Mouse (Mus musculus): ENCODE data around the gene Zc3h12d.

Gene Zc3h12d

GRCm38 (mm10) chr10:7838874-7839421 lies 6.7 kb downstream of the Zc3h12d start:
- in situ Hi-C loops (cut with MseI, MboI), result no loop called here

- in situ Hi-C loops (cut with MseI, MboI), result no loop called here
Measured at GRCm38 (mm10) chr10:7839551-7840352, 7.5 kb downstream of the Zc3h12d start.

GRCm38 (mm10) chr10:7840353-7840733 lies 8.1 kb downstream of the Zc3h12d start:
- in situ Hi-C loops (cut with MseI, MboI), result no loop called here

- in situ Hi-C loops (cut with MseI, MboI), result no loop called here
Measured at GRCm38 (mm10) chr10:7840785-7841184, 8.5 kb downstream of the Zc3h12d start.

GRCm38 (mm10) chr10:7841571-7842080 lies 9.4 kb downstream of the Zc3h12d start:
- in situ Hi-C loops (cut with MseI, MboI), result no loop called here

GRCm38 (mm10) chr10:7843181-7843580 lies 10.9 kb downstream of the Zc3h12d start:
- in situ Hi-C loops (cut with MseI, MboI), result no loop called here

GRCm38 (mm10) chr10:7844161-7844560 lies 11.9 kb downstream of the Zc3h12d start:
- in situ Hi-C loops (cut with MseI, MboI), result no loop called here

GRCm38 (mm10) chr10:7845136-7845535 lies 12.9 kb downstream of the Zc3h12d start:
- in situ Hi-C loops (cut with MseI, MboI), result no loop called here

- in situ Hi-C loops (cut with MseI, MboI), result no loop called here
Measured at GRCm38 (mm10) chr10:7845991-7846390, 13.7 kb downstream of the Zc3h12d start.

GRCm38 (mm10) chr10:7847166-7847605 lies 14.9 kb downstream of the Zc3h12d start:
- in situ Hi-C loops (cut with MseI, MboI), result no loop called here

- in situ Hi-C loops (cut with MseI, MboI), result loop anchor here in 1 of 2 experiments (25.0 kb wide), 1 partner anchor 835 kb away; no protein-coding TSS in a partner anchor
Measured at GRCm38 (mm10) chr10:7851891-7852290, 19.6 kb downstream of the Zc3h12d start.

GRCm38 (mm10) chr10:7860494-7860893 lies 28.2 kb downstream of the Zc3h12d start:
- in situ Hi-C loops (cut with MseI, MboI), result loop anchor here in 1 of 2 experiments (25.0 kb wide), 1 partner anchor 827 kb away; no protein-coding TSS in a partner anchor

- in situ Hi-C loops (cut with MseI, MboI), result loop anchor here in 1 of 2 experiments (25.0 kb wide), 1 partner anchor 826 kb away; no protein-coding TSS in a partner anchor
Measured at GRCm38 (mm10) chr10:7861259-7861936, 29.1 kb downstream of the Zc3h12d start.

GRCm38 (mm10) chr10:7861937-7862657 lies 29.8 kb downstream of the Zc3h12d start:
- in situ Hi-C loops (cut with MseI, MboI), result loop anchor here in 1 of 2 experiments (25.0 kb wide), 1 partner anchor 825 kb away; no protein-coding TSS in a partner anchor

GRCm38 (mm10) chr10:7863411-7863810 lies 31.1 kb downstream of the Zc3h12d start:
- in situ Hi-C loops (cut with MseI, MboI), result loop anchor here in 1 of 2 experiments (25.0 kb wide), 1 partner anchor 824 kb away; no protein-coding TSS in a partner anchor

GRCm38 (mm10) chr10:7864184-7864583 lies 31.9 kb downstream of the Zc3h12d start:
- in situ Hi-C loops (cut with MseI, MboI), result loop anchor here in 1 of 2 experiments (25.0 kb wide), 1 partner anchor 823 kb away; no protein-coding TSS in a partner anchor

- in situ Hi-C loops (cut with MseI, MboI), result loop anchor here in 1 of 2 experiments (25.0 kb wide), 1 partner anchor 822 kb away; no protein-coding TSS in a partner anchor
Measured at GRCm38 (mm10) chr10:7864806-7865205, 32.5 kb downstream of the Zc3h12d start.

GRCm38 (mm10) chr10:7866762-7867665 lies 34.7 kb downstream of the Zc3h12d start:
- in situ Hi-C loops (cut with MseI, MboI), result loop anchor here in 1 of 2 experiments (25.0 kb wide), 1 partner anchor 820 kb away; no protein-coding TSS in a partner anchor

- in situ Hi-C loops (cut with MseI, MboI), result loop anchor here in 1 of 2 experiments (25.0 kb wide), 1 partner anchor 820 kb away; no protein-coding TSS in a partner anchor
Measured at GRCm38 (mm10) chr10:7867666-7868030, 35.4 kb downstream of the Zc3h12d start.

- in situ Hi-C loops (cut with MseI, MboI), result loop anchor here in 1 of 2 experiments (25.0 kb wide), 1 partner anchor 818 kb away; no protein-coding TSS in a partner anchor
Measured at GRCm38 (mm10) chr10:7869746-7870145, 37.5 kb downstream of the Zc3h12d start.
